Mouse (Mus musculus) erythroblast, embryonic 14.5 days (primary cell): ENCODE results near the gene Alkbh4.

Experiments used
- GATA1 ChIP-seq: IDR thresholded peaks from 2 replicates; pipeline ENCODE4 v1.6.1; 2012; ENCODE audit warnings: low read length, inconsistent platforms, mixed read lengths
- TAL1 ChIP-seq: IDR thresholded peaks from 3 replicates; pipeline ENCODE4 v1.6.1; 2012; ENCODE audit warnings: low read length, inconsistent platforms, mixed read lengths

GRCm38 (mm10) chr5:136168071-136168470 is 32.1 kb downstream of the Alkbh4 start:
- no peak for TF ChIP-seq TAL1
- TF ChIP-seq GATA1 = no peak
